In the genomic region with DNA sequence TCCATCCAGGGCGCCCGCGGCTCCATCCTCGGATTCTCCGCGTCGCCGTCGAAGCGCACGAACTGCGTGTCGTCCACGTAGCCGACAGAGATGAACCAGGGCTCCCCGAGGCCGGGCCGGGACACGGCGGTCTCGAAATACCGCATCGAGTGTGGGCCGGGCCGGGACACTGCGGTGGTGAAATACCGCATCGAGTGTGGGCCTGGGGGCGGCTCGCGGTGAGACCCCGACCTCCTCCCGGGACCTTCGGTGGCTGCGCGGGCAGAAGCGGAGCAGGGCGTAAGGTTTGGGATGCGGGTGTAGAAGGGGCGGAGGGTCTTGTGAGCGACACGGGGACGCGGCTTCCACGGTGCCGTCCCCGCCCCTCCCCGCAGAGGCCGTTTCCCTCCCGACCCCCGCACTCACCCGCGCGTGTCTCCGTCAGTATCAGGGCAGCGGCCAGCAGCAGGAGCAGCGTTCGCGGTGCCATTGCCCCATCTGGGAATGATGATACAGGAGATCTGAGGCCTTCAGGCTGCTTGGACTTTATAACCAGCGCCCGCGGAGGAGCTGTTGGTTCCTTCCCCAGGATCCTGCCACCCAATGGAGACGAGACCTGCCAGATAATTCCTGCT, we compare ENCODE assay signal across 9 mouse cellular contexts. TPM values are rescaled to one million over a fixed set of nuclear protein-coding genes. Genes with fewer than 3 reads are reported as not detected.
DNase-seq lines count a peak whose midpoint lies in the region; ATAC-seq and TF ChIP-seq lines count a peak whose summit lies in the region.
"Had no signal": no experiment of that assay in that cellular context is flagged by ENCODE, and none has a peak within 500 bp of the region (broad histone marks: within the 10 kb centered on the region; RNA-seq: fewer than 3 reads in every experiment).

TSS of gene Gm8909 (minus strand) at position 499 of the 614 bp plus-strand sequence.

- ATAC-seq in lung, embryonic 16.5 days (ENCODE audit: low read depth): peak; percentile 29
- ATAC-seq in forebrain, embryonic 15.5 days (replicated peaks): no peak
- ATAC-seq in liver, embryonic 11.5 days (replicated peaks; ENCODE audit: low FRiP score): no peak

- no peak for DNase-seq in lung, postnatal 14 days
- no peak for DNase-seq in liver, embryonic 11.5 days (ENCODE audit: low spot score)
- DNase-seq in cerebellum, postnatal 36 days: no peak
- DNase-seq in layer of hippocampus, adult 8-10 months (ENCODE audit: low spot score in 2 of 2): no peak
- DNase-seq in ovary, adult 18-20 months (ENCODE audit: low spot score): no peak

- H3K27me3 ChIP-seq in lung, embryonic 16.5 days (ENCODE audit: control insufficient read depth, insufficient read depth, low read depth, low read length): peaks cover 22% of the 10 kb centered on the region
- peaks cover 65% of the 10 kb centered on the region for H3K27me3 ChIP-seq in forebrain, embryonic 15.5 days
- H3K27me3 ChIP-seq in liver, embryonic 11.5 days (replicated peaks; ENCODE audit: control insufficient read depth, insufficient read depth, low read length): peaks cover 60% of the 10 kb centered on the region
- peaks cover 4% of the 10 kb centered on the region; the same call in 1 of the 2 replicates for H3K27me3 ChIP-seq in small intestine, adult 2 months (ENCODE audit: control insufficient read depth, insufficient read depth, low read length)

- peak within 1 kb of the TSS; percentile 71 for H3K9ac ChIP-seq in lung, embryonic 16.5 days (ENCODE audit: low read length)
- no peak within 1 kb of the TSS for H3K9ac ChIP-seq in forebrain, embryonic 15.5 days (replicated peaks)
- no peak within 1 kb of the TSS for H3K9ac ChIP-seq in liver, embryonic 11.5 days (ENCODE audit: low read depth, low read length)

- no peaks in the 10 kb centered on the region for H3K36me3 ChIP-seq in lung, embryonic 16.5 days (ENCODE audit: control insufficient read depth, insufficient read depth, low read length)
- H3K36me3 ChIP-seq in forebrain, embryonic 15.5 days: no peaks in the 10 kb centered on the region
- no peaks in the 10 kb centered on the region for H3K36me3 ChIP-seq in liver, embryonic 11.5 days (ENCODE audit: control insufficient read depth, insufficient read depth, low read length)
- peaks cover 10% of the 10 kb centered on the region for H3K36me3 ChIP-seq in small intestine, adult 2 months (ENCODE audit: control insufficient read depth, insufficient read depth, low read length)

- WGBS in lung, embryonic 16.5 days: 3% methylated on average over 62 of the region's 63 CpGs
- WGBS in forebrain, embryonic 15.5 days: 2% methylated on average over 59 of the region's 63 CpGs
- WGBS in liver, embryonic 11.5 days: 4% methylated on average over 63 of the region's 63 CpGs
- WGBS in small intestine, adult 2 months: 2% methylated on average over 63 of the region's 63 CpGs

- no peak for TF ChIP-seq CTCF in small intestine, adult 2 months (IDR thresholded peaks at IDR 0.05; ENCODE audit: extremely low read depth, insufficient read length, insufficient replicate concordance, low read depth, low read length)

- peak; percentile 91 for TF ChIP-seq POLR2A in small intestine, adult 2 months (IDR thresholded peaks at IDR 0.05; ENCODE audit: low read depth, low read length)

- peak within 1 kb of the TSS; percentile 59 for H3K4me3 ChIP-seq in lung, embryonic 16.5 days (ENCODE audit: low read length)
- H3K4me3 ChIP-seq in forebrain, embryonic 15.5 days: peak within 1 kb of the TSS; percentile 24
- peak within 1 kb of the TSS; percentile 42 for H3K4me3 ChIP-seq in liver, embryonic 11.5 days (ENCODE audit: low read depth, low read length)
- peak within 1 kb of the TSS; percentile 70 for H3K4me3 ChIP-seq in small intestine, adult 2 months (ENCODE audit: low read depth, low read length)

- no peaks in the 10 kb centered on the region for H3K9me3 ChIP-seq in lung, embryonic 16.5 days (ENCODE audit: control insufficient read depth, low read length)
- no peaks in the 10 kb centered on the region for H3K9me3 ChIP-seq in forebrain, embryonic 15.5 days
- no peaks in the 10 kb centered on the region for H3K9me3 ChIP-seq in liver, embryonic 11.5 days (ENCODE audit: control insufficient read depth, low read length)

- H3K27ac ChIP-seq in lung, embryonic 16.5 days (ENCODE audit: low read length): peak within 1 kb of the TSS; percentile 66
- H3K27ac ChIP-seq in forebrain, embryonic 15.5 days (replicated peaks): no peak within 1 kb of the TSS
- no peak within 1 kb of the TSS for H3K27ac ChIP-seq in liver, embryonic 11.5 days (ENCODE audit: low read depth, low read length)
- peak within 1 kb of the TSS; percentile 83 for H3K27ac ChIP-seq in small intestine, adult 2 months (ENCODE audit: insufficient read depth, low read depth, low read length)

- peak within 1 kb of the TSS; percentile 57 for H3K4me2 ChIP-seq in lung, embryonic 16.5 days (ENCODE audit: low read depth, low read length)
- peak within 1 kb of the TSS; percentile 31 for H3K4me2 ChIP-seq in forebrain, embryonic 15.5 days (replicated peaks)
- H3K4me2 ChIP-seq in liver, embryonic 11.5 days: peak within 1 kb of the TSS; percentile 48

- no peaks in the 10 kb centered on the region for H3K4me1 ChIP-seq in lung, embryonic 16.5 days (replicated peaks; ENCODE audit: control insufficient read depth, insufficient read depth, low read length)
- peaks cover 9% of the 10 kb centered on the region; the same call in 1 of the 2 replicates for H3K4me1 ChIP-seq in forebrain, embryonic 15.5 days
- H3K4me1 ChIP-seq in liver, embryonic 11.5 days (replicated peaks; ENCODE audit: control insufficient read depth, insufficient read depth, low read length): 0 out of 2 replicates have a peak, but pooled peaks cover 3% of the 10 kb centered on the region
- H3K4me1 ChIP-seq in small intestine, adult 2 months (ENCODE audit: control insufficient read depth, insufficient read depth, insufficient read length, low read length): no peaks in the 10 kb centered on the region; the same call in 1 of the 2 replicates

RNA-seq across cellular contexts. Expression of gene Gm8909, which starts in this region (rescaled TPM):
- polyA plus RNA-seq in lung, embryonic 16.5 days (2015; fragmentation: Nextera tagmentation; extraction: Ambion mirVana): 24.5 and 27.5 TPM in 2 replicates
- not detected in 2 replicates for polyA plus RNA-seq in forebrain, embryonic 15.5 days (2015; fragmentation: Nextera tagmentation; extraction: Ambion mirVana)
- polyA plus RNA-seq in liver, embryonic 11.5 days (2014; fragmentation: Nextera tagmentation; extraction: Ambion mirVana): 0.25 and 0.31 TPM in 2 replicates
- polyA plus RNA-seq in small intestine, adult 2 months (2012; rRNA removed): 118 and 149 TPM in 2 replicates
- not detected for total RNA-seq in layer of hippocampus, adult 8-10 months (2022)
- total RNA-seq: left cerebral cortex, postnatal 10 days had no signal

Comparison
In these comparisons a context has a peak if more than half of its experiments do, and no peak if none do; other contexts are left out.
1. RNA of gene Gm8909 (polyA plus RNA-seq): 118 to 149 TPM in small intestine, adult 2 months and 24.5 to 27.5 TPM in lung, embryonic 16.5 days; 0.25 to 0.31 TPM in liver, embryonic 11.5 days and not detected in forebrain, embryonic 15.5 days; every median in the first group is over 10 times any median in the second.
2. H3K27ac ChIP-seq: peak in lung, embryonic 16.5 days (single experiment) and small intestine, adult 2 months (single experiment); none in forebrain, embryonic 15.5 days (single experiment) and liver, embryonic 11.5 days (single experiment).
3. Peak in every context shown above with its lines, with median percentiles within 50 percentile points of each other: H3K4me2 ChIP-seq and H3K4me3 ChIP-seq.